Mouse (Mus musculus): ENCODE measurements around the gene Kif2a. TPM values are rescaled to one million over a fixed set of nuclear protein-coding genes. Genes with fewer than 3 reads are reported as not detected.
"Not testable (repeated sequence)": the region's sequence is repeated elsewhere in the genome, so short reads cannot be mapped to it uniquely, and the experiment has no call there.

The Kif2a gene
- total and polyA plus RNA-seq, 3 experiments = 0.17 to 68.8 (median 48.5) TPM

DNA sequence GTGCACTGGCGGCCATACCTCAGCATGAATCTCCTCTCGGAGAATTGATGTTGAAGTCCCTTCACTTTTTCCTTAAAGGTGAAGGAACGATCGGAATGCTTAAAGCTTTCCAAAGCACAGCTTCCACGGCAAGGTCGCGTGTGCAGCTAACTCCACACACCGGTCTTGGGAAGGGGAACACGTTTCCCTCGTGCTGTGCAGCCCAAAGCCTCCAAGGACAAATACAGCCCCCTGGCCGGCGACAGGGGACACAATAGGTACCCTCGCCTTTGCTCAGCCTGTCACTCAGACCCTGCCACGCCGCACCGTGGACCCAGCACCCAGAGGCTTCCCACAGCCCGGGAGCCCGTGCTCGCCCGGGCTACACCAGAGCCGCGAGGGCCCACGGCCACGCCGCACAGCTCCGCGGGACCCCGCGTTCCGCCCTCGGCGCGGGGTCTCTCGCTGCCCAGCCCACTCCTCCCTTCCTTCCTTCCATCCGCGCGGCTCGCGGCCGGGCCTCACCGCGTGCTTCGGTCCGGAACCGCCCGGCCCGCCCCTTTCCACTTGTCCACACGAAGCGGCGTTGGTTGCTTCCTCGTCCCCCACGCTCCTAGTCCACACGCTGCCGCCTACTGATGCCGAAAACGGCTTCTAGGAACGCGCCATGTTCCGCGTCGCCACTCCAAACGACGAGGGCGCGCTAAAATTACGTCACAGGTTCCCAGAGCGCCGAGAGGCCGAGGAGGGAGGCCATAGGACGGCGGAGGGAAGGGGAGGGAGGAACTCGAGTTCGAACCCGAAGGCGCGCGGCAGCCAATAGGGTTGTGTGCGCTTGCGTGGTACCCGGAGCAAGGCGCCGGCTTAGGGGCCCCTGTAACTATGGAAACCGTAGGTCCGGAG is 85.4 kb downstream of the Kif2a start, which contains the start of gene Ipo11:
Gene Ipo11, minus strand, starts transcription at position 703 of the 882 bp plus-strand sequence.
- peak; percentile 93 for DNase-seq

DNA sequence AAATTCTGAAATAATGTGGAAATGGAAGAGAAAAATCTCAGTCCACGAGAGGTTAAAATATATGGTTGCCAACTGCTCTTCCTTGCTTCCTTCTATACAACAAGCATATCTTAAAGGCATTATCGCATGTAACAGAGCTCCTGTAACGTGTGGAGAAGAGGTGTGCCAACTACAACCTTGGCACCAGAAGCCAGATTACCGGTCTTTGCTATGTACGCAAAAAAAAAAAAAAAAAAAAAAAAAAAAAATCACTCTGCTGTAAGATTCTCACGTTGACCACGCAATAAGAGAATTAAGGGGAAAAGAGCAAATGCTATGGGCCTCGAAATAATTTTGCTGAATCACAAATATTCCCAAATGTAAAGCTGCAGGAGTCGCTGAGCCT is 86.1 kb downstream of the Kif2a start:
- no peak for DNase-seq

- DNase-seq = peak; percentile 53
These were observed 92.7 kb downstream of the Kif2a start for GRCm38 (mm10) chr13:106929201-106929600.

DNA sequence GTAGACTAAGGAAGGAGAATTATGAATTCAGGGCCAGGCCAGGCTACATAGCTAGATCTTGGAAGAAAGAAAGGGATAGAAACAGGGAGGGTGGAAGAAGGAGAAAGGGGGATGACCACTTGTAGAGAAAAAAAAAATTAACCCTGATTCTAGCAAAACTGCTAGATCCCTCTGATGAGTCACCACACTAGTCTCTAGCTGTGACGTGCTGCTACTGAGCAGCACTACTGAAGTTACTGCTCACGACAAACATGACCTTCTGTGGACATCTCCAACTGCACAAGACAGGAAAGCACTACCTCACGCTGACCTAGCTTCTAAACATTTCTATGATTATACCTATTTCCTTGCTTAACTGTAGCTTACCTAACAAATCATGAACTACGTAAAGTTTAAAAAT is 93.6 kb downstream of the Kif2a start:
- peak; percentile 24 for DNase-seq

- DNase-seq = not testable (repeated sequence)
These were observed 96.0 kb downstream of the Kif2a start for GRCm38 (mm10) chr13:106925921-106926320.

- DNase-seq = no peak
These were observed 103.4 kb downstream of the Kif2a start for GRCm38 (mm10) chr13:106918322-106919050.

DNA sequence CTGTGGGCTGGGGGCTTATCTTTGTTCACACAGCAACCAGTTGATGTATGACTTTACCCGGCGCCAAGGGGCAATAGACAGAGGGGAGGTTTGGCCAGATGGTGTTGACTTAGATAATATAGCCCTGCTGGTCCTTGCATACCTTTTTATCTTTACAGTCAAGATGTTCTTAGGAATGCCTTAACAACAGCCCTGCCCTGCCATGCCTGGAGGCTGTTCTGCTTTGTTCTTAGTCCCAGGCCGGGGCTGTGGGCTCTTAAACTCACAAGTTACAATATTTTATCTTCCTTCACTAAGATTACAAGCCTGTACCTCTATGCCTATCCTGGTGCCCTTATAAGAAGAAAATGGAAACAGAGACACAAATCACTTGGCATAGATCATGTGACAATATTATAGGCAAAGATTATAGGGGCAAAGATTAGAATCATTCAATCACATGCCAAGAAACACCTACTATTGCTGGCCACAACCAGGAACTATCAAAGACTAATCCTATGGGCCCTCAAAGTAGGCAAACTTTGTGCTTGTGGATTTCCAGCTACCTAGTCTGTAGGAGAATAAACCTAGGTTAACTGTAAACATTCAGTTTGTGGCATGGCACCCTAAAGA is 108.7 kb downstream of the Kif2a start:
- DNase-seq = no peak

DNA sequence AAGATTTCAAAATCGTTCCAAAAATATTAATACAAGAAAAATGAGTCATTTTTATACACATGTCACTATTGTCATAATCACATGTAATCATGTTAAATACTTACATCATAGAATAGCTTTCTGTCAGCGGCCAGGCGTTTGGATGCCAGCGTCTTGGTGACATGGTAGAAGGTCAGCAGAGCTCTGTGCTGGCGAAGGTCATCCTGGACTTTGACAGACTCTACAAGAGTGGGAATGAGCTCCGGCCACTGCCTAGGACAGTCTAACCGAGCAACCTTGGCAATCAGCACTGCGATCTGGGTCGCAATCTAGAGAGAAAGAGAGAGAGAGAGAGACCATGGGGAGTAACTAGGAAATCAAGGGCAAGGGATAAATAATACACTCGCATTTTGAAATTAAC is 111.8 kb downstream of the Kif2a start:
- peak; percentile 53 for DNase-seq

Other genes starting within 250 kb of the Kif2a start
- gene Ipo11, start 85.2 kb downstream of the Kif2a start, total RNA-seq (2021) = 10 to 100 TPM; 33.3 to 42.1 TPM
- 13.6 and 16.7 TPM in 2 replicates for gene Ipo11, start 85.2 kb downstream of the Kif2a start, polyA plus RNA-seq (2012; rRNA removed)
- gene Dimt1, start 75.0 kb downstream of the Kif2a start, total RNA-seq (2021) = 10 to 100 TPM; 12.6 to 15.4 TPM
- gene Dimt1, start 75.0 kb downstream of the Kif2a start, polyA plus RNA-seq (2012; rRNA removed) = 4.6 TPM in 2 replicates

Data from adrenal gland, adult 2 months (tissue).